Mouse (Mus musculus): ENCODE results near the gene Tmem81.
"Not testable (repeated sequence)": the region's sequence is repeated elsewhere in the genome, so short reads cannot be mapped to it uniquely, and the experiment has no call there.

The Tmem81 gene

GRCm38 (mm10) chr1:132506058-132506457 lies at the start of gene Tmem81:
Tmem81 (plus strand) TSS chr1:132506230.
- no peak for DNase-seq (ENCODE audit: low spot score in 2 of 2)

- DNase-seq (ENCODE audit: low spot score in 2 of 2), result no peak
Measured at GRCm38 (mm10) chr1:132464651-132465050, 41.4 kb upstream of the Tmem81 start.

GRCm38 (mm10) chr1:132468926-132469325 lies 37.1 kb upstream of the Tmem81 start:
- DNase-seq (ENCODE audit: low spot score in 2 of 2), result no peak

GRCm38 (mm10) chr1:132469519-132469918 lies 36.5 kb upstream of the Tmem81 start:
- DNase-seq (ENCODE audit: low spot score in 2 of 2), result no peak

- not testable (repeated sequence) for DNase-seq (ENCODE audit: low spot score in 2 of 2)
Measured at GRCm38 (mm10) chr1:132470031-132470430, 36.0 kb upstream of the Tmem81 start.

GRCm38 (mm10) chr1:132471032-132471431 lies 35.0 kb upstream of the Tmem81 start:
- no peak for DNase-seq (ENCODE audit: low spot score in 2 of 2)

GRCm38 (mm10) chr1:132471499-132471898 lies 34.5 kb upstream of the Tmem81 start:
- DNase-seq (ENCODE audit: low spot score in 2 of 2), result no peak

GRCm38 (mm10) chr1:132472537-132472936 lies 33.5 kb upstream of the Tmem81 start:
- DNase-seq (ENCODE audit: low spot score in 2 of 2), result no peak

- no peak for DNase-seq (ENCODE audit: low spot score in 2 of 2)
Measured at GRCm38 (mm10) chr1:132474496-132474895, 31.5 kb upstream of the Tmem81 start.

- DNase-seq (ENCODE audit: low spot score in 2 of 2), result no peak
Measured at GRCm38 (mm10) chr1:132476575-132476927, 29.5 kb upstream of the Tmem81 start.

GRCm38 (mm10) chr1:132476928-132477691 lies 28.9 kb upstream of the Tmem81 start, which contains the start of gene Rbbp5:
Rbbp5 (plus strand) TSS chr1:132477365.
- DNase-seq (ENCODE audit: low spot score in 2 of 2), result peak; percentile 79 to 90

GRCm38 (mm10) chr1:132479438-132479837 lies 26.6 kb upstream of the Tmem81 start:
- no peak for DNase-seq (ENCODE audit: low spot score in 2 of 2)

- DNase-seq (ENCODE audit: low spot score in 2 of 2), result no peak
Measured at GRCm38 (mm10) chr1:132481619-132482018, 24.4 kb upstream of the Tmem81 start.

GRCm38 (mm10) chr1:132483234-132483633 lies 22.8 kb upstream of the Tmem81 start:
- no peak for DNase-seq (ENCODE audit: low spot score in 2 of 2)

- no peak for DNase-seq (ENCODE audit: low spot score in 2 of 2)
Measured at GRCm38 (mm10) chr1:132483759-132484158, 22.3 kb upstream of the Tmem81 start.

GRCm38 (mm10) chr1:132500535-132500934 lies 5.5 kb upstream of the Tmem81 start:
- DNase-seq (ENCODE audit: low spot score in 2 of 2), result no peak

GRCm38 (mm10) chr1:132505155-132505554 lies 875 bp upstream of the Tmem81 start:
- DNase-seq (ENCODE audit: low spot score in 2 of 2), result no peak

GRCm38 (mm10) chr1:132506656-132507055 lies 626 bp downstream of the Tmem81 start:
- no peak for DNase-seq (ENCODE audit: low spot score in 2 of 2)

GRCm38 (mm10) chr1:132509771-132510170 lies 3.7 kb downstream of the Tmem81 start:
- DNase-seq (ENCODE audit: low spot score in 2 of 2), result no peak

- no peak for DNase-seq (ENCODE audit: low spot score in 2 of 2)
Measured at GRCm38 (mm10) chr1:132511521-132511920, 5.5 kb downstream of the Tmem81 start.

GRCm38 (mm10) chr1:132512106-132512505 lies 6.1 kb downstream of the Tmem81 start:
- DNase-seq (ENCODE audit: low spot score in 2 of 2), result no peak

- DNase-seq (ENCODE audit: low spot score in 2 of 2), result no peak
Measured at GRCm38 (mm10) chr1:132515339-132515738, 9.3 kb downstream of the Tmem81 start.

GRCm38 (mm10) chr1:132516776-132517175 lies 10.7 kb downstream of the Tmem81 start:
- no peak for DNase-seq (ENCODE audit: low spot score in 2 of 2)

- DNase-seq (ENCODE audit: low spot score in 2 of 2), result no peak
Measured at GRCm38 (mm10) chr1:132518621-132519020, 12.6 kb downstream of the Tmem81 start.

Measured in heart, adult 9 months (tissue).